18 mouse cellular contexts compared by ENCODE assay signal in genomic region chr8:95377101-95377500, GRCm38 (mm10). TPM values are rescaled to one million over a fixed set of nuclear protein-coding genes. Genes with fewer than 3 reads are reported as not detected.
DNase-seq lines count a peak whose midpoint lies in the region; ATAC-seq lines count a peak whose summit lies in the region.
"Had no signal": no experiment of that assay in that cellular context is flagged by ENCODE, and none has a peak within 500 bp of the region (broad histone marks: within the 10 kb centered on the region; RNA-seq: fewer than 3 reads in every experiment).

No protein-coding gene starts in this region.

- peaks cover 3% of the 10 kb centered on the region; the same call in 1 of the 2 replicates for H3K9me3 ChIP-seq in heart, embryonic 13.5 days
- H3K9me3 ChIP-seq in lung, embryonic 16.5 days (ENCODE audit: control insufficient read depth, low read length), result no peaks in the 10 kb centered on the region
- no peaks in the 10 kb centered on the region for H3K9me3 ChIP-seq in intestine, embryonic 15.5 days
- H3K9me3 ChIP-seq in stomach, embryonic 16.5 days (replicated peaks; ENCODE audit: control insufficient read depth, low read length), result no peaks in the 10 kb centered on the region

- peak overlapping the region; percentile 90 for H3K27ac ChIP-seq in heart, embryonic 13.5 days (replicated peaks)
- H3K27ac ChIP-seq in lung, embryonic 16.5 days (ENCODE audit: low read length), result peak overlapping the region; percentile 89
- peak overlapping the region; percentile 73 for H3K27ac ChIP-seq in intestine, embryonic 15.5 days
- peak overlapping the region; percentile 93 for H3K27ac ChIP-seq in stomach, embryonic 16.5 days (ENCODE audit: low read length)

- peak overlapping the region; percentile 69 for H3K9ac ChIP-seq in heart, embryonic 13.5 days
- no peak overlapping the region for H3K9ac ChIP-seq in lung, embryonic 16.5 days (ENCODE audit: low read length)
- H3K9ac ChIP-seq in intestine, embryonic 15.5 days, result 0 out of 2 replicates have a peak overlapping the region, but pooled peaks have one; percentile 22
- H3K9ac ChIP-seq in stomach, embryonic 16.5 days (ENCODE audit: low read length), result peak overlapping the region; percentile 23; the same call in 1 of the 2 replicates
- H3K9ac ChIP-seq: liver, postnatal 0 days had no signal

- H3K27me3 ChIP-seq in heart, embryonic 13.5 days (replicated peaks), result no peaks in the 10 kb centered on the region
- no peaks in the 10 kb centered on the region for H3K27me3 ChIP-seq in lung, embryonic 16.5 days (ENCODE audit: control insufficient read depth, insufficient read depth, low read depth, low read length)
- H3K27me3 ChIP-seq in intestine, embryonic 15.5 days (replicated peaks), result no peaks in the 10 kb centered on the region
- H3K27me3 ChIP-seq in stomach, embryonic 16.5 days (ENCODE audit: control insufficient read depth, insufficient read depth, low read length), result no peaks in the 10 kb centered on the region
- H3K27me3 ChIP-seq: Patski had no signal

- DNase-seq in heart, adult 8-10 months (ENCODE audit: low spot score), result no peak
- DNase-seq in lung, postnatal 25 days (ENCODE audit: low spot score), result no peak
- DNase-seq in layer of hippocampus, adult 18-20 months (ENCODE audit: low spot score in 2 of 2), result no peak
- DNase-seq: cerebellum, adult 18-20 months; cerebellum, postnatal 36 days; liver, postnatal 0 days; right cerebral cortex, adult 18-20 months; thymus, postnatal 25 days had no signal

- peaks cover 25% of the 10 kb centered on the region for H3K36me3 ChIP-seq in heart, embryonic 13.5 days
- peaks cover 2% of the 10 kb centered on the region for H3K36me3 ChIP-seq in lung, embryonic 16.5 days (ENCODE audit: control insufficient read depth, insufficient read depth, low read length)
- 0 out of 2 replicates have a peak, but pooled peaks cover 2% of the 10 kb centered on the region for H3K36me3 ChIP-seq in intestine, embryonic 15.5 days
- H3K36me3 ChIP-seq in stomach, embryonic 16.5 days (ENCODE audit: control insufficient read depth, insufficient read depth, low read length), result no peaks in the 10 kb centered on the region

- H3K4me1 ChIP-seq in heart, embryonic 13.5 days, result peaks cover 51% of the 10 kb centered on the region
- H3K4me1 ChIP-seq in lung, embryonic 16.5 days (replicated peaks; ENCODE audit: control insufficient read depth, insufficient read depth, low read length), result peaks cover 16% of the 10 kb centered on the region
- H3K4me1 ChIP-seq in intestine, embryonic 15.5 days (replicated peaks), result peaks cover 25% of the 10 kb centered on the region
- H3K4me1 ChIP-seq in stomach, embryonic 16.5 days (ENCODE audit: control insufficient read depth, insufficient read depth, low read length), result peaks cover 30% of the 10 kb centered on the region

- no peak overlapping the region for H3K4me3 ChIP-seq in heart, embryonic 13.5 days
- H3K4me3 ChIP-seq in lung, embryonic 16.5 days (ENCODE audit: low read length), result no peak overlapping the region
- H3K4me3 ChIP-seq in intestine, embryonic 15.5 days (replicated peaks), result no peak overlapping the region
- no peak overlapping the region for H3K4me3 ChIP-seq in stomach, embryonic 16.5 days (replicated peaks; ENCODE audit: low read length)
- H3K4me3 ChIP-seq: megakaryocyte, embryonic 14.5 days had no signal

- ATAC-seq in heart, embryonic 13.5 days (ENCODE audit: extremely low read depth, insufficient number of reproducible peaks, low FRiP score, low TSS enrichment), result no peak
- no peak for ATAC-seq in lung, embryonic 16.5 days (ENCODE audit: low read depth)
- ATAC-seq in intestine, embryonic 15.5 days, result no peak
- ATAC-seq in stomach, embryonic 16.5 days (ENCODE audit: insufficient read depth, low FRiP score), result no peak
- ATAC-seq: activated CD4-positive, CD25-positive, alpha-beta regulatory T cell, adult 4 months; forebrain, embryonic 16.5 days; inflammation-experienced regulatory T-cells, adult 6 months; liver, postnatal 0 days; midbrain, embryonic 16.5 days; Patski had no signal

- WGBS in heart, embryonic 13.5 days, result 66% methylated on average over 4 of the region's 4 CpGs
- 46% methylated on average over 4 of the region's 4 CpGs for WGBS in lung, embryonic 16.5 days
- 64% methylated on average over 4 of the region's 4 CpGs for WGBS in intestine, embryonic 15.5 days
- WGBS in stomach, embryonic 16.5 days, result 71% methylated on average over 4 of the region's 4 CpGs

- no peak overlapping the region for H3K4me2 ChIP-seq in heart, embryonic 13.5 days
- no peak overlapping the region for H3K4me2 ChIP-seq in lung, embryonic 16.5 days (ENCODE audit: low read depth, low read length)
- no peak overlapping the region for H3K4me2 ChIP-seq in intestine, embryonic 15.5 days (replicated peaks)
- H3K4me2 ChIP-seq in stomach, embryonic 16.5 days (ENCODE audit: low read depth, low read length), result 0 out of 2 replicates have a peak overlapping the region, but pooled peaks have one; percentile 8

RNA-seq across cellular contexts. Expression of gene Mmp15, which starts 25.0 kb away (rescaled TPM):
- 42.5 and 43.4 TPM in 2 replicates for polyA plus RNA-seq in heart, embryonic 13.5 days (2015; fragmentation: Nextera tagmentation; extraction: Ambion mirVana)
- total RNA-seq in heart, adult 8-10 months (2022), result 10 to 100 TPM; 57.6 to 63.2 (median 58.0) TPM
- 13.1 and 14.1 TPM in 2 replicates for polyA plus RNA-seq in lung, embryonic 16.5 days (2015; fragmentation: Nextera tagmentation; extraction: Ambion mirVana)
- polyA plus RNA-seq in intestine, embryonic 15.5 days (2015; fragmentation: Nextera tagmentation; extraction: Ambion mirVana), result 13.8 and 14.8 TPM in 2 replicates
- 13.4 and 15.3 TPM in 2 replicates for polyA plus RNA-seq in stomach, embryonic 16.5 days (2015; fragmentation: Nextera tagmentation; extraction: Ambion mirVana)
- 10 to 100 TPM; 13.4 to 13.6 TPM for total RNA-seq in layer of hippocampus, adult 18-20 months (2021)

RNA-seq across cellular contexts. Expression of gene Usb1, which starts 45.0 kb away (rescaled TPM):
- polyA plus RNA-seq in heart, embryonic 13.5 days (2015; fragmentation: Nextera tagmentation; extraction: Ambion mirVana), result 25.5 and 29.1 TPM in 2 replicates
- total RNA-seq in heart, adult 8-10 months (2022), result 10 to 100 TPM; 11.3 to 14.0 (median 13.2) TPM
- 39.6 and 45.5 TPM in 2 replicates for polyA plus RNA-seq in lung, embryonic 16.5 days (2015; fragmentation: Nextera tagmentation; extraction: Ambion mirVana)
- polyA plus RNA-seq in intestine, embryonic 15.5 days (2015; fragmentation: Nextera tagmentation; extraction: Ambion mirVana), result 40.1 and 41.2 TPM in 2 replicates
- 38.7 and 42.0 TPM in 2 replicates for polyA plus RNA-seq in stomach, embryonic 16.5 days (2015; fragmentation: Nextera tagmentation; extraction: Ambion mirVana)
- 10 to 100 TPM in 1 of 2 experiments, 1 to 10 TPM in 1; 9.8 to 11.2 TPM for total RNA-seq in layer of hippocampus, adult 18-20 months (2021)

RNA-seq across cellular contexts. Expression of gene Zfp319, which starts 45.4 kb away (rescaled TPM):
- polyA plus RNA-seq in heart, embryonic 13.5 days (2015; fragmentation: Nextera tagmentation; extraction: Ambion mirVana), result 5.6 and 5.9 TPM in 2 replicates
- 1 to 10 TPM; 7.4 to 9.5 (median 7.9) TPM for total RNA-seq in heart, adult 8-10 months (2022)
- polyA plus RNA-seq in lung, embryonic 16.5 days (2015; fragmentation: Nextera tagmentation; extraction: Ambion mirVana), result 8.5 and 9.8 TPM in 2 replicates
- polyA plus RNA-seq in intestine, embryonic 15.5 days (2015; fragmentation: Nextera tagmentation; extraction: Ambion mirVana), result 5.7 and 5.9 TPM in 2 replicates
- polyA plus RNA-seq in stomach, embryonic 16.5 days (2015; fragmentation: Nextera tagmentation; extraction: Ambion mirVana), result 6.5 and 7.0 TPM in 2 replicates
- 10 to 100 TPM; 17.6 to 18.5 TPM for total RNA-seq in layer of hippocampus, adult 18-20 months (2021)

RNA-seq across cellular contexts. Expression of gene Cfap20, which starts 57.6 kb away (rescaled TPM):
- 151 and 167 TPM in 2 replicates for polyA plus RNA-seq in heart, embryonic 13.5 days (2015; fragmentation: Nextera tagmentation; extraction: Ambion mirVana)
- 10 to 100 TPM; 19.8 to 24.3 (median 20.8) TPM for total RNA-seq in heart, adult 8-10 months (2022)
- 149 and 156 TPM in 2 replicates for polyA plus RNA-seq in lung, embryonic 16.5 days (2015; fragmentation: Nextera tagmentation; extraction: Ambion mirVana)
- polyA plus RNA-seq in intestine, embryonic 15.5 days (2015; fragmentation: Nextera tagmentation; extraction: Ambion mirVana), result 114 and 123 TPM in 2 replicates
- polyA plus RNA-seq in stomach, embryonic 16.5 days (2015; fragmentation: Nextera tagmentation; extraction: Ambion mirVana), result 123 and 134 TPM in 2 replicates
- total RNA-seq in layer of hippocampus, adult 18-20 months (2021), result 10 to 100 TPM; 50.7 to 54.4 TPM
